Mouse (Mus musculus) liver, embryonic 16.5 days (tissue): ENCODE data around the gene Etl4. TPM values are rescaled to one million over a fixed set of nuclear protein-coding genes. Genes with fewer than 3 reads are reported as not detected.

Experiments used
- ATAC-seq: fragments of 200-750 bp; cut with Nextera tagmentation; 2 replicates; pipeline ENCODE4 v1.8.0; 2017; ENCODE audit warnings: low read depth, mild to moderate bottlenecking, moderate number of reproducible peaks, moderate library complexity
- H3K27ac ChIP-seq: fragments of 300-500 bp; sonication (generic); 2 replicates; pipeline ENCODE4 v1.5.1; 2014; ENCODE audit warnings: mild to moderate bottlenecking, low read length
- H3K27me3 ChIP-seq: fragments of 300-500 bp; sonication (generic); 2 replicates; pipeline ENCODE4 v1.6.1; 2014; ENCODE audit warnings: low read depth, low read length, mixed read lengths; ENCODE audit not compliant: control insufficient read depth, insufficient read depth
- H3K36me3 ChIP-seq: fragments of 300-500 bp; sonication (generic); 2 replicates; pipeline ENCODE4 v1.6.1; 2014; ENCODE audit warnings: mild to moderate bottlenecking; ENCODE audit not compliant: control insufficient read depth, insufficient read depth
- H3K4me1 ChIP-seq: fragments of 300-500 bp; sonication (generic); 2 replicates; pipeline ENCODE4 v1.6.1; 2014; ENCODE audit warnings: low read depth, low read length, mixed read lengths; ENCODE audit not compliant: control insufficient read depth
- H3K4me2 ChIP-seq: fragments of 300-500 bp; sonication (generic); 2 replicates; pipeline ENCODE4 v1.6.1; 2014; ENCODE audit warnings: low read depth, low read length, mixed read lengths
- H3K4me3 ChIP-seq: fragments of 300-500 bp; sonication (generic); 2 replicates; pipeline ENCODE4 v1.5.1; 2014; ENCODE audit warnings: low read depth, mild to moderate bottlenecking, low read length
- H3K9ac ChIP-seq: fragments of 300-500 bp; sonication (generic); 2 replicates; pipeline ENCODE4 v1.6.1; 2014; ENCODE audit warnings: low read depth, low read length
- H3K9me3 ChIP-seq: fragments of 300-500 bp; sonication (generic); replicated peaks from 2 replicates; pipeline ENCODE4 v1.6.1; 2016; ENCODE audit warnings: low read length; ENCODE audit not compliant: control insufficient read depth
- WGBS: fragments of 180-500 bp; shearing (Covaris S2); extraction: QIAGEN DNeasy Blood & Tissue Kit; methylation state at CpG from one replicate; pipeline ENCODE4 v1.1.7; 2014; ENCODE audit not compliant: insufficient replicate concordance; 5-methylcytosine and 5-hydroxymethylcytosine counted together
- polyA plus RNA-seq: library from polyadenylated mRNA; unstranded; fragments of >200 nt; fragmentation: Nextera tagmentation; extraction: Ambion mirVana; gene quantifications from 2 replicates; pipeline ENCODE4 v1.2.1, GENCODE M21; 2015

Gene Etl4
- polyA plus RNA-seq, 1 experiment from 2014 or later: 3.4 TPM

DNA sequence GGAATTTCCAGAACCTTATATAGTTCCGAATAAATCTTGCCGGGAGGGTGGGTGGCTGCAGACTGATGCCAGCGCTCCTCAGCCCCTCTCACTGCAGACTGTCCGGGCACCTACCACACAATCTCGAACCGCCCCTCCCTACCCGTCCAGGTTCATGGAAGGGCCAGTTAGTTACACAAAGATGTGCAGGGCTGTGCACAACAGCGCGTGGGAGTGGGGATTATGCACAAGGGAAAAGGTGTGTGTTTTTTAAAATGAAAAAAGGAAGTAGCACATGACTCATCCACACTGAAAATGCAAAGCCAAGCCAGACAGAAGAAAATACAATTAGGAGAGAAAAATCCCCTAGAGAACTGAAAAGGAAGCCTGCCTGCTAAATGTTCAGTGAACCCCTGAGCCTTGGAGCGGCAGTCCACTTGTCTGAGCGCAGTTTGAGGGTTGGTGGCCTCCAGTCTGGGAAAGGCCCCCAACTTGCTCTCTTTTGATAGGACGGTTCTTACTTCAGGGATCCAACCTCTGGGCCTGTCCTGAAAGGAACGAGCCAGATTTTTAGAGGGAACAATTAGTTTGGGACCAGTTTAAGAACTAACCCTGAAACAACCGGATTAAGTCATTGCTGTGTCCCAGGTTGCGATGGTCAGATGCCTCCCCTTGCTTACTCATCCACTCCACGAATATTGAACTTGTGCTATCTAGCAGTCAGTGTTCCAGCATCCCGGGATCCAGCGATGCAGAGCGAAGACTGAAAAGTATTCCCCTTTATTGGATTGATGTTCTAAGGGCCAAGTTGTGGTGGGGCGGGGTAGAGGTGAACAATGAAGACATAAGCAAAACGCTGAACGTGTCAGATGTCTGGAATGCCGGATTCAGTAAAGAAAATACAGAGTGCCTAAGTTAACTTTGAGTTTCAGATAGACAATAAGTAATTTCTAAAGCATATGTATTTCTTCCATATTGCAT is 611.3 kb downstream of the Etl4 start:
- H3K4me2 ChIP-seq: peak overlapping the region; percentile 46
- H3K27me3 ChIP-seq: no peaks in the 10 kb centered on the region
- no peaks in the 10 kb centered on the region for H3K36me3 ChIP-seq
- H3K9me3 ChIP-seq: no peaks in the 10 kb centered on the region
- peak overlapping the region; percentile 49 for H3K4me3 ChIP-seq
- H3K4me1 ChIP-seq: no peaks in the 10 kb centered on the region; the same call in 1 of the 2 replicates
- no peak overlapping the region for H3K27ac ChIP-seq
- WGBS: 36% methylated on average over 23 of the region's 23 CpGs
- ATAC-seq: no peak
- no peak overlapping the region; the same call in 1 of the 2 replicates for H3K9ac ChIP-seq

DNA sequence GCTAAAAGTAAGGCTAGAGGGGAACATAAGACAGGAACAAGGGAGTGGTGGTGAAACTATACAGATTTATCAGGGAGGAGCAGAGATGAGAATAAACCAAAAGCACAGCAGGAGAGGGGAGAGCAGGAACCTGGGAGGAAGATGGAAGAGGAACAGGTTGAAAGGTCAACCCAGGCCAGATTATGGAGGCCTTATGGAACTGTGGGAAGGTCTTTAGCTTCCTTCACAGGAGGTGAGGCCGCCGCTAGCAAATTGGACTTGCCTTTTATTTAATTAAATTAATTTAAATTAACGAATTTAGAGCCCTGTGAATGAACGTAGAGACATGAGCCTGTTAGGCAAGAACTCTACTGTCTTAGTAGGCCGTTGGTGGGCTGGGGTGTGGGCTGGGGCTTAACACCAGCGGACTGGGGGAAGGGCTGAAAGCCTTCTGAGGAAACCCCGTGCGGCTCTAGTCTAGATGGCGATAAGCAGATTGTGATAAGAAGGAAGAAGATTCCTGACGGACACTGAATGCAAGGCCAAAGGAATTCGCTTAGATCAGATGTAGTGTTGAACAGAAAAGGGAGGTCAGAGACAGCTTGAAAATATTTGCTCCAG is 612.2 kb downstream of the Etl4 start:
- ATAC-seq: no peak

DNA sequence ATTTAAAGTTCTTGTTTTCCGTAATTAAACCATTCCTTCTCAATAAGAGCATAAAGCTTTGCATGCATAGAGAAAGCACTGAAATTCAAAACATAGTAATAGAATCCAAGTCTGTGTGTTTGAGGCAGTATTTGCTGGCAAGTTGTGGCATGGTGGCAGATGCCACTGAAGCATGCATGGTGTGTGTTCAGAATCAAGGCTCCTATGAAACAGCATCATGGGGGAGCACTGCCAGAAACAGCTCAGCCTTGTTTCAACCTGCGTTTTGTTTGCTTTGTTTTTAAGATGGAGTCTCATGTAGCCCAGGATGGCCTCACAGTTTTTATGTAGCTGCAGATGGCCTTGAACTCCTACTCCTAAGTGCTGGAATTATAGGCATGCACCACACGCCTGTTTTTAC is 614.1 kb downstream of the Etl4 start:
- H3K36me3 ChIP-seq: no peaks in the 10 kb centered on the region
- H3K9ac ChIP-seq: no peak overlapping the region
- H3K4me2 ChIP-seq: no peak overlapping the region
- no peaks in the 10 kb centered on the region; the same call in 1 of the 2 replicates for H3K4me1 ChIP-seq
- H3K4me3 ChIP-seq: no peak overlapping the region
- no peak overlapping the region for H3K27ac ChIP-seq
- no peaks in the 10 kb centered on the region for H3K9me3 ChIP-seq
- 51% methylated on average over 3 of the region's 3 CpGs for WGBS
- ATAC-seq: no peak
- H3K27me3 ChIP-seq: no peaks in the 10 kb centered on the region

More for the DNA sequence above, 612.2 kb downstream of the Etl4 start:
- H3K27ac ChIP-seq: no peak overlapping the region
- H3K4me3 ChIP-seq: no peak overlapping the region
- no peak overlapping the region for H3K4me2 ChIP-seq
- no peaks in the 10 kb centered on the region for H3K27me3 ChIP-seq
- H3K4me1 ChIP-seq: no peaks in the 10 kb centered on the region; the same call in 1 of the 2 replicates
- H3K9ac ChIP-seq: no peak overlapping the region
- H3K36me3 ChIP-seq: no peaks in the 10 kb centered on the region
- no peaks in the 10 kb centered on the region for H3K9me3 ChIP-seq
- WGBS: 48% methylated on average over 11 of the region's 11 CpGs

DNA sequence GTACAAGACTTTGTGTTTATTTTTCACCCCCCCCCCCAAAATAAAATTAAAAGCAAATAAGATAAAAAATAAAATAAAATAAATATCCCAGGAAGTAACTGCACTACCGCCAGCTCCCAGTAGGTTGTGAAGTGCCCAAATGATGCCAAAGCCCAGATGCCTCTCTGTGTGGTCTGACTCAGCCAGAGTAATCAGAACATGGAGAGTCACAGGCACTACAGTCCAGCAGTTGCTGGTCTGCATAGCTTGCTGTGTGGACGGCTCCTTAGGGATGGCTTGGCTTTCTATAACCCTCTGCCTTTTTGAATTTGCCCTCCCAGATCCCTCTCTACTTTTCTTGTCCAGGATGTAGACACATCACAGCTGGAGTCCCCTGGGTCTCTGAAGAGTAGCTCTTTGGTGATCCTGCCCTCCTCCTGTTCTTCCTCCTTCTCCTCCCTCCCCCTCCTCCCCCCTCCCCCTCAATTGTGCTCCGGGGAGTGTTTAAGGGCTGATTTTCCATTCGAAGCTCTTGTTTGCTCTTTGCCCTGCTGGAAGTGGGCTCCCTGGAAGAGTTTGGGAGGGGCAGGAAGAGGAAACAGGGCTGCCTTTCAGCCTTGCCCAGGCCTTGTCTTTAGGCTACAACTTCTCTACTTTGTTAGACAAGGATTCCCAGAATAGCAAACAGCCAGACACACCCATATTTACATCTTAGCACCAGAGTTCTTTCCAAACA is 616.5 kb downstream of the Etl4 start:
- no peak overlapping the region for H3K27ac ChIP-seq
- WGBS: 43% methylated on average over 4 of the region's 4 CpGs

DNA sequence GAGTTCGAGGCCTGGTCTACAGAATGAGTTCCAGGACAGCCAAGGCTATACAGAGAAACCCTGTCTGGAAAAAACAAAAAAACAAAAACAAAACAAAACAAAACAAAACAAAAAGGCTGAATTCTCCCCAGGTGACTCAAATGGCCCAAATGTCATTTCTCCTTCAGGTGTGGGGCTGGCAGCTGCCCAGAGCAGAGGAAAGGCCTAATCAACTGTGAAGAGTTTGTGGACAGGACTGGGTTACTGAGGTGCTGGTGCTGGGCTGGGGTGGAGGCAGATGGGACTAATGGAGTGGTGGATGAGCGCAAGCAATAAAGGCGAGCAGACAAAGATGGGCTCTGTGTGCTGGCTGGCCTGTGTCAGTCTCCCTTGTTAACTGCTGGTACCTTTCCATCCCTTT is 617.3 kb downstream of the Etl4 start:
- WGBS: 67% methylated on average over 3 of the region's 3 CpGs
- no peaks in the 10 kb centered on the region for H3K27me3 ChIP-seq
- H3K4me1 ChIP-seq: no peaks in the 10 kb centered on the region
- H3K4me3 ChIP-seq: no peak overlapping the region
- H3K4me2 ChIP-seq: no peak overlapping the region
- no peaks in the 10 kb centered on the region for H3K36me3 ChIP-seq
- no peak for ATAC-seq
- H3K27ac ChIP-seq: no peak overlapping the region
- no peaks in the 10 kb centered on the region for H3K9me3 ChIP-seq
- H3K9ac ChIP-seq: no peak overlapping the region

More for the DNA sequence above, 616.5 kb downstream of the Etl4 start:
- Histone ChIP-seq H3K9me3 (no peaks in the 10 kb centered on the region), H3K4me2 (no peak overlapping the region), H3K4me3 (no peak overlapping the region), H3K4me1 (no peaks in the 10 kb centered on the region; the same call in 1 of the 2 replicates), H3K27me3 (no peaks in the 10 kb centered on the region), H3K9ac (no peak overlapping the region), H3K36me3 (no peaks in the 10 kb centered on the region)
- ATAC-seq: no peak

DNA sequence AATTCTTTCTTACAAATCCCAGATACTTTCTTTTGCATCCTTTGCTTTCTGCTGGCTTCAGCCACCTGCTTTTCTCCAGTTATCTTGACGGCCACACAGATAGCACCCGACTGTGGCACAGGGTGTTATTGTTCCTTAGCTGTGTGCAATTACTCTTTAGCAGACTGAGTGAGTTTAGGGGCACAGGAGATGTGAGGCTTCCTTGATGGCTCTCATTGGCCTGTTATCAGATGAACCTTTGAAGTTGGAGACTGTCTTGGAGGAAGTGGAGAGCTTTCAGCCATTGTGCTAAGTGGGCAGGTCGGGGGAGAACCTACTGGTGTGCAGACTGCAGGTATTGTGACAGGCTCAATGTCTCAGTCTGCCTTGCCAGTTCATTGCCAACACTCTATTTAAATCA is 623.0 kb downstream of the Etl4 start:
- ATAC-seq: no peak
- 21% methylated on average over 3 of the region's 3 CpGs for WGBS
- H3K9ac ChIP-seq: no peak overlapping the region

DNA sequence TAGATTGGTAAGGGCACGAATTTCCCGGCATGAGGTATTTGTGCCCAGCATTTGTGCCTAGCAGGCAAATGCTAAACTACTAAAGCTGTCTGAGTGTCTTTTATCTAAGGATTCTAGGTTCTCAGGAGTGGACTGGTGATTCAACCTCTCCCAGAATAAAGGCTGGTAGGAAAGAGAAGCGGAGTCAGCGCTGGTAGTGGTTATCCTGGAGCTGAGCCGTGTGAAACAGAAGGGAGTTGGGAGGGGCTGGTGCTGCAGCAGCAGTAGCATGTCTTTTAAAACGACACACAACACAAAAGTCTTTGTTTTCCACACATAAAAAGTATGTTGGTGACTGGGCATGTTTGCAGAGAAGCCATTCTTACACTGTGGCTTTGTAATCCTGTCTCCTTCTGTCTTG is 628.2 kb downstream of the Etl4 start:
- Histone ChIP-seq H3K9ac (no peak overlapping the region), H3K4me1 (no peaks in the 10 kb centered on the region), H3K27me3 (no peaks in the 10 kb centered on the region), H3K4me2 (no peak overlapping the region), H3K36me3 (no peaks in the 10 kb centered on the region), H3K4me3 (no peak overlapping the region), H3K9me3 (no peaks in the 10 kb centered on the region), H3K27ac (no peak overlapping the region)
- ATAC-seq: no peak
- WGBS: 60% methylated on average over 6 of the region's 6 CpGs

More for the DNA sequence above, 623.0 kb downstream of the Etl4 start:
- H3K27ac ChIP-seq: no peak overlapping the region
- H3K4me1 ChIP-seq: no peaks in the 10 kb centered on the region
- H3K27me3 ChIP-seq: no peaks in the 10 kb centered on the region
- no peaks in the 10 kb centered on the region for H3K36me3 ChIP-seq
- H3K4me2 ChIP-seq: no peak overlapping the region
- no peaks in the 10 kb centered on the region for H3K9me3 ChIP-seq
- H3K4me3 ChIP-seq: no peak overlapping the region

DNA sequence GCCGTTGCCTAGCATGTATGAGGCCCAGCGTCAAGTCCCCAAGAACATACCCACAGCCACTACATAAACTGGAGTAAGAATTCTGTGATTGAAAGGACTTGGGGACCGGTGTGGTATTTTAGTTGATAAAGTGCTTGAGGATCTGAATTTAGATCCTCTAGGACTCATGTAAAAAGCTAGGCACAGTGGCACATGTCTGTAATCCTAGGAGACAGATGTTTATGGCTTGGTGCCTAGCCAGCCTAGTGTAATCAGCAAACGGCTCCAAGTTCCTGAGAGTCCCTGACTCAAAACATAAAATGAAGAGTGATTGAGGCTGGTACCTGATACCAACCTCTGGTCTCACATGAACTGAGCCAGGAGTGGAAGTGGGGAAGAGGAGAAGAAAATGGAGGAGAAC is 629.3 kb downstream of the Etl4 start:
- no peak overlapping the region for H3K9ac ChIP-seq
- no peaks in the 10 kb centered on the region for H3K4me1 ChIP-seq
- H3K9me3 ChIP-seq: no peaks in the 10 kb centered on the region
- H3K27ac ChIP-seq: no peak overlapping the region
- no peak overlapping the region for H3K4me3 ChIP-seq
- 65% methylated on average over 4 of the region's 4 CpGs for WGBS
- ATAC-seq: no peak
- no peaks in the 10 kb centered on the region for H3K36me3 ChIP-seq
- no peaks in the 10 kb centered on the region for H3K27me3 ChIP-seq
- H3K4me2 ChIP-seq: no peak overlapping the region
